Mouse (Mus musculus) embryo, embryonic 10 days (tissue): ENCODE results near the gene Pacs2.

ENCODE experiments used
- DNase-seq: peaks from one replicate; pipeline ENCODE4 v3.0.0-alpha.2; 2015; ENCODE audit warnings: low spot score

Pacs2 gene

DNA sequence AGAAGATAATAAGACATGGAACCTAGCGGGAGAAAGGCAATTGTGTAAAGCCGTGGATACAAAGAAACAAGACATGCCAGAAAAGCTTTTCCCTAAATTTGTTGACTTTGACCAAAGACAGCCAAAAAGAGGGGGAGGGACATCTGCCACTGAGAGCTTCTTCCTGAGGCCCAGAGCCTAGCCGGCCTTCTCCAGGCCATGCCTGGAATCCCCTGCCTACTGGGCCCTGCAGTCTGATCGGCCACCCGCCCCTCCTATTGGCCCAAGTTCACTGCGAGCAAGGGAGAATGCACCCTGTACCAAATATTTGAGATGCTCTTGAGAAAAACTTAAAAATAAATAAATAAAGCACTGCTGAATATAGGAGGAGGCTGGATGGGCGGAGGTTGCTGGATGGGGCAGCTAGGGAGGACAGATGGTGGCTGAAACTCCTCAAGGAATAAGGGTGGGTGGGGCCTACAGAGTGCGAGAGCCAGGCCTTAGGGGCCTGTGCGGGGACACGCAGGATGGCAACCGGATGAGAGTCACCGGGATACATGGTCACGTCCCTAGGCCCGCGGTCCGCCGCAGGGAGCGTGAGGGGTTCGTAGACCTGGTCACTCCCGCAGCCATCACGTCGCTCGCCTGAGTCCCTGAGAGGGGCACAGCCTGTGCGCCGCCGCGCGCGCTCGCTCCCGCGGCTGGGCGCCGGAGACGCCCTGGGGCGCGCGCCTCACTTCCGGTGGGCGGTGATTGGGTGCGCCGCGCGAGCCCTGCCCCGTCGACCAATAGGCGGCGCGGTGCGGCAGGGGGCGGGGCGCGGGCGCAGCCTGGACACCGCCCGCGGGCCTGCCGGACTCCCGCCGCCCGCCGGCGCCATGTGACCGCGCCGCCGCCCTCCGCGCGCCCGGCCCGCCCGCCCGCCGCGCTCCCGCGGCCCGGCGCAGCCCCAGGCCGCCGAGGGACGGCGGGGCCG lies at the start of gene Pacs2:
Gene Pacs2, plus strand, starts transcription at position 905 of the 955 bp plus-strand sequence.
- peak; percentile 94 for DNase-seq

DNA sequence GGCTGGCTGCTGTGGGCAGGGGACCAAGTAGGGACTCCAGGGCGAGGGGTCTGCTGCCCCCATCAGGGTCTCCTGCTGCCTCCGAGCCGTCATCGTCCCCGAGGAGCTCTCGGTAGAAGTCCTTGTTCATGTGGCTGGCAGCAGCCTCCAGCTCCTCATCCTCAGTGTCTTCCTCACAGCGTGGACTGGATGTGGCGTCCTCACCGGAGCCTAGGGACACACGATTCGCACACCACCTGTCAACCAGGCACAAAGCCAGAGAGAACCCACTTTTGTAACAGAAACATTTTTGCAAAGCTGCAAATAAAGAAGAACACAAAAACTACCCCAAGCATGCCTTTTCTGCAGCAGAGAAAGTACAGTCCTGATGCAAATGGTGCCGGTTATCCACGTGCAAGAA lies 48.5 kb upstream of the Pacs2 start:
- DNase-seq: no peak

DNA sequence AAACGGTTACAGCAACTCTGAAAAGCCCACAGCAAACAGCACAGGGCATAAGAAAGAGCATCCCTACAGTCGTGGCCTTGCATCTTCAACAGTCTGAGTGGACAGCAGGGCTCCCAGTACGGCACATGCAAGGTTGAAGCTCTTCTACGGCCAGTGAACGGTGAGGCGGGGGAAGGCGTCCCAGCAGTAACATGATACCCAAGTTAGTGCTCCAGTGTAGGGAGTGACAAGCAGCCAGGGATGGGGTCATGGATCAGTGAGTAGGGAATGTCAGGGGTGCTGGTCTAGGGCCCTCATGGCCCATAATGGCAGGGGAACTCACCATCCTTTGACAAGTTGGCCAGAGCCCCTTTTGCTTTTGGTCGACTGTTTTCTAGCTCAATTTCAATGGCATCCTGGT lies 45.4 kb upstream of the Pacs2 start:
- DNase-seq: no peak

DNA sequence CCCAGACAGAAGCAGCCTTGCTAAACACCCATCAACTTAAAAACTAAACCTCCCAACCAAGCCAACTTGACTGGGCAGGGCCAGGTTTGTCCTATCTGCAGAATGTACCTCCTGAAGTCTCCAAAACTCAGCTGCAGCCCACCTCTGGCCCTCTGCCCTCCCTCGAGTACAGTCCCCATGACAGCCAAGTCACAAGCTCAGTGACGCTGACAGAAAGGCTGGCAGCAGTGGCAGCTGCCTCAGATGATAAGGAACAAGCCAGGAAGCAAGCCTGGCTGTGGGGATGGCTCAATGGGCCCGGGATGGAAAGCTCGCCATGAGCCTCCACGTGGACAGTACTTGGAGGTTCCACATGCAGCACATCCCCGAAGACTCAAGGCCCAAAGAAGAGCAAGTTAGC lies 44.7 kb upstream of the Pacs2 start:
- DNase-seq: no peak

DNA sequence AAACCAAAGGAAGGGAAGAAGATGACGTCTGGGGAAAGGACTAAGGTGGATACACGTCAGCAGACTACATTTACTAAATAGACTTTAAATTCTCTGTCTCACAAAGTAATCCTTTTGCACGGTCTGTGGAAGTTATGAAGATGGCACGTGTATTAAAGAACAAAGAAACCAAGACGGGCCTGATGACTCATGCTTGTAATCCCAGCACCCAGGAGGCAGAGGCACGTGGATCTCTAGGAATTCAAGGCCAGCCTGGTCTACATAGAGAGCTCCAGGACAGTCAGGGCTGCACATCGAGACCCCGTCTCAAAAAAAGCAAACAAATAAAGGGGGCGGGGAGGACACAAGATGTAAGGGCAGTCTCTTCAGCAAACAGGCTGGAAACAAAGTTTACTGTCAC lies 39.6 kb upstream of the Pacs2 start:
- DNase-seq: no peak

DNA sequence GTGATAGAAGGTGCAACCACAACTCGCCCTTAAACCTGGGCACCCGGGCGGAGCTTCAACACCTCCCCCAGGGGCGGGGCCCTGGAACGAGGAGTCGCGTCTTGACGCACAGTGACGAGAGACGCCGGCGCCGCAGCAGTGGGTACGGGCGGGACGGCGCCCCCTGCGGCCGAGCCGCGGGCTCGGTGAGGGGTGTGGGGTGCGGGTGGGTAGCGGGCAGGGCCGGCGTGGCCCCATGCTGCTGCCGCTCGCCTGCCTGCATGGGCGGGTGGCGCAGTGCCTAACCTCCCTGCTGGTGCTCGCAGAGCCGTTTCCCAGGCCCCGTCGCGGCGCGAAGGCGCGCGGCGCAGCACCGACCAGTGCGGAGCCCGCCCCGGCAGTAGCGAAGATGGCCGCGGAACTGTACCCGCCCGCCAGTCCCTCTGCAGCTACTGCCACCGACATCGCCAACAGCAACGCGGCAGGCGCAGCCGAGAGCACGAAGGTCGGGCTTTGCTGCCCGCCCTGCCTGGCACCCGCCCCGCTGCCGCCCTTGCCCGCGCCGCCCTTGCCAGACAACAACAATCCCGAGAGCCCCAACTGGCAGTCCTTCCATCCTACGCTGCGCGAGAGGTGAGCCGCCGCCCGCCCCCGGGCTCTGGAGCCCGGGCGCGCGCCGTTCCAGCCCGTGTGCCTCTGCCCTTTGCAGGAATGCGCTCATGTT lies 37.8 kb upstream of the Pacs2 start, which contains the start of gene Btbd6:
Gene Btbd6, plus strand, starts transcription at position 112 of the 703 bp plus-strand sequence.
- DNase-seq: peak; percentile 89

DNA sequence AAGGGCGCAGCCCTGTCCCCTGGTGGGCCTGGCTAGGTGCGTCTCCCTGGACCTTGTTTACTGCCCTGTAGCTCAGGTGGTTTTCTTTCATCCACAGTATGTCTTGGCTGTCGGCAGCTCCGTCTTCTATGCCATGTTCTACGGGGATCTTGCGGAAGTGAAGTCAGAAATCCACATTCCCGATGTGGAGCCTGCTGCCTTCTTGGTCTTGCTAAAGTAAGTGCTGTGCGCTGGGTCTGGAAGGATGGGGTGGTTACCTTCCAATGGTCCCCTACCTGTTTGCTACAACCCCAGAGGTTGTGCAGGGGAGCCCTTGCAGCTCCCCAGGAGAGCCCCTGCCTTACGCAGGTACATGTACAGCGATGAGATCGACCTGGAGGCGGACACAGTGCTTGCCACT lies 37.2 kb upstream of the Pacs2 start:
- no peak for DNase-seq

DNA sequence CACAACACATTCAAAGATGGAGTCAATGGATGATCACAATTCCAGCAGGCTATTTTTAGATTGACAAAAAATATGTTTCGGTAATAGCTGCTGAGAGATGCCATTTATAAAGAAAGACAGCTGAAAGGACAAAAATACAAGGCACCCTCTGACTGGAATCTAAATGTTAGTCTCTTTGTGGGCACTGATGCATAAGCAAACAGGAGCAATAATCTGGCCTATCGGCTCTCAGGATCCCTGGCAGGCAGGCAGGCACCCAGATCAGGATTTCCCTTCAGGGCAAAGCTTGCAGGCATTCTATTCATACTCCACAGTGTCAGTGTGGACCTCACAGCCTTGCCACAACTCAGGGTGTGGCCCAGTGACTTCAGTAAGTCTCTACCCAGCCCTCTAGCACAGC lies 32.3 kb upstream of the Pacs2 start:
- no peak for DNase-seq

DNA sequence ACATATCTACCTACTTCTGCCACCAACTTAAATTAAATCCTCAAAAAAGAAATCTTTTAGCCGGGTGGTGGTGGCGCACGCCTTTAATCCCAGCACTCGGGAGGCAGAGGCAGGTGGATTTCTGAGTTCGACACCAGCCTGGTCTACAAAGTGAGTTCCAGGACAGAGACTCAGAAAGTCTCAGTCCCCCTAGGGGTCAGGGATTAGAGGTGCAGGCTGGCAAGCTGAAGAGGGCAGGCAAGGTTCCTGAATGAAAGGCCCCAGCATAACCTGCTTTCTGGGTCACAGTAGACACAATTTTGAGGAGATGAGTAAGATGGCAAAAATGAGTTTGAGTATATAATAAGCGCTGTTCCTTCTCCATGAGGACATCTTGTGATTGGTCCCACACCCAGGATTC lies 29.0 kb upstream of the Pacs2 start:
- peak; percentile 26 for DNase-seq

DNA sequence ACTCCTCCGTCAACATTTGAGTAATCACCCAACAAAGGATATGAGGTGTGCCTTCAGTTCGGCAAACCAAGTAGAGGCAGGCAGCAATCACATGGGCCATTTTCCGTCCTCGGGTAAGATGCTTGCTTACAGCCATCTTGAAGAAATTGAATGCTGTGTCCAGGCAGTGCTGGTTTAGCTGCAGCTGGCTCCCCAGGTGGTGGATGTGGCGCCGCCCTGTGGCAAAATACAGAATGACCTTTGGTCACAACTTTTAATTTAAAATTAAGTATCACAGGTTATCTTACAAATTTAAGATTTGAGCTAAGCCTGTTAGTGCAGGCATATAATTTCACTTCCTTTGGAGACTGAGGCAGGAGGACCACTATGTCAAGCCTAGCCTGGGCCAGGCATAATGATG lies 26.4 kb upstream of the Pacs2 start:
- DNase-seq: peak; percentile 41

DNA sequence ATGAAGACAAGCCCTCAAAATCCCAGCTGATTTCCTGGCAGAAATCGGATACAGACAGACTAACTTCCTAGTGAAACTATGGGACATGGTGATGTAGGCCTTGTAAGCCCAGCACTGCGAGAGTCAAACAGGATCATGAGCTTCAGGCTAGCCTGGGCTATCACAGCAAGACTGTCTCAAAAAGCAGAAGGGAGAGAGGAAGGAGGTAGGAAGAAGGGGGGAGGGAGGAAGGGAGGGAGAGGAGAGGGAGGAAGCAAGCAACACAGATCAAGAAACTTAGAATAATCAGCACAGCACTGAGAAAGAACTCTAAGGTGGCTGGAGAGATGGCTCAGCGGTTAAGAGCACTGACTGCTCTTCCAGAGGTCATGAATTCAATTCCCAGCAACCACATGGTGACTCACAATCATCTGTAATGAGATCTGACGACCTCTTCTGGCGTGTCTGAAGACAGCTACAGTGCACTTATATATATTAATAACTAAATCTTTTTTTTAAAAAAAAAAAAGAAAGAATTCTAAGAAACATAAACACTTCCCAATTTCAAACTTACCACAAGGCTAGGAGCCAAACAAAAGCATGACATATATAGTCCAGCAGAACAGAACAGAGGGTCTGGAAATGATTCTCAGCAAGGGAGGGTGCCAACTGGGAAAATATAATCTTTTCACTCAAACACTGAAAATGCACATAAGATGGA lies 23.5 kb upstream of the Pacs2 start:
- DNase-seq: no peak

DNA sequence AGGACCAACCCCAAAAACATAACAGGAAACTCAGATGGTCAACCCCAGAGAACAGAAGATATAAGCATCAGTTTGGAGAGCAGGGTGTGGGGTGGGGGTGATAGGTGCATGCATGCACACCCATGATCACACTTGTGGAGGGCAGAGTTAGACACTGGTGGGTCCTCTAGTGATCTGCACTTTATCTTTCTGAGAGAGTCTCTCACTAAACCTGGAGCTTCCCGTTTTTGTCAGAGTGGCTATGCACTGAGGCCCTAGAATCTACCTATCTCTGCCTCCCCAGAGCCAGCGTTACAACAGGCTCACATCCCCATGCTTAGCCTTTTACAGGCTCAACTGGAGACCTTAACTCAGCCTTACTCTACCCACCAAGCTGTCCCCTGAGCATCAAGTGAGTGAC lies 22.9 kb upstream of the Pacs2 start:
- DNase-seq: no peak

DNA sequence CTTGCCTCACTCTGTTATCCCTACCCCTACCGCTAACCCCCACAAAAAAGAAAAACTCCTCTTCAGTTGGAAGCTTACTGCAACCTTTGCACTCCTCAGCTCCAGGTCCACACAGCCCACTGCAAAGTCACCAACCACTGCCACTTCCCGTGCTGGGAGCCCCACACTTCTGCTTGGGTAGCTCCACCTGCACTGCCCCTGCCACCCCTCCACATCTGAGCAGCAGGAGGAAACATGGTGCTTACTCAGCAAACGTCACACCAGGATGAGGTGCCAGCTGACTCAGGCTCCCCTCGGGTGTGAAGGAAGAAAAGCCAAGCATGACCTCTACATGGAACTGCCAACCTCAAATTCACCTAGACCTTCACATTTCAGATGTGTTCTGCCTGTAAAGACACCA lies 20.2 kb upstream of the Pacs2 start:
- no peak for DNase-seq

DNA sequence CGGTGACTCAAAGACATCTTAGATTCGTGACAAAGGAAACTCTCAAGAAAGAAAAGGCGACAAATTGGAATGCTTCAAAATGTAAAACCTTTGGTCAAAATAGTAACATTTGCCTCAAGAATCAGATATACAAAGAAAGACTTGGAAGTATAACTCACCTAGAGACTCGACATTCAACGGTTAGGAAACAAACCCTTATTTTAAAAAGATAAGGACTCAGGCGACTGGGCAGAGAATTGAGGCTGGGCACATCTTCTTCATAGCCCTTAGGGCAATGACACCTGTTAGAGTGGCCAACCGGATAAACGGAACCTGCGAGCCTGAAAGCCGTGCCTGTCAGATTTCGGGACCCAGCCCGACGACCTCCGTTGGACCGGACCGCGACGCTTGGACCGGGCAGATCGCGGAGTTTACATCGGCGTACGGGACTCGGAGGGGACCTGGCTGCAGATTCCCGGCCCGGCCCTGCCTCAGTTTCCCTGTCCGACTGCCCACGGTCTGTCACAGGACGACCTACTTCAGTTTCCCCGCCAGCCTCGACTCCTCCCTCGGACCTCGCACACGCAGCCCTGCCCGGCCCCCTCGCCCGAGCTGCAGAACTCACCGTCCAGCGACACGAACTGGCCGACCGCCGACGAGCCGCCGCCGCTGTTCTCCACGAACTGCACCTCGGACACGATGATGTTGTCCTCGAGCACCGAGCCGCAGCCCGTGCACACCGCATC lies 14.6 kb upstream of the Pacs2 start:
- DNase-seq: peak; percentile 65

DNA sequence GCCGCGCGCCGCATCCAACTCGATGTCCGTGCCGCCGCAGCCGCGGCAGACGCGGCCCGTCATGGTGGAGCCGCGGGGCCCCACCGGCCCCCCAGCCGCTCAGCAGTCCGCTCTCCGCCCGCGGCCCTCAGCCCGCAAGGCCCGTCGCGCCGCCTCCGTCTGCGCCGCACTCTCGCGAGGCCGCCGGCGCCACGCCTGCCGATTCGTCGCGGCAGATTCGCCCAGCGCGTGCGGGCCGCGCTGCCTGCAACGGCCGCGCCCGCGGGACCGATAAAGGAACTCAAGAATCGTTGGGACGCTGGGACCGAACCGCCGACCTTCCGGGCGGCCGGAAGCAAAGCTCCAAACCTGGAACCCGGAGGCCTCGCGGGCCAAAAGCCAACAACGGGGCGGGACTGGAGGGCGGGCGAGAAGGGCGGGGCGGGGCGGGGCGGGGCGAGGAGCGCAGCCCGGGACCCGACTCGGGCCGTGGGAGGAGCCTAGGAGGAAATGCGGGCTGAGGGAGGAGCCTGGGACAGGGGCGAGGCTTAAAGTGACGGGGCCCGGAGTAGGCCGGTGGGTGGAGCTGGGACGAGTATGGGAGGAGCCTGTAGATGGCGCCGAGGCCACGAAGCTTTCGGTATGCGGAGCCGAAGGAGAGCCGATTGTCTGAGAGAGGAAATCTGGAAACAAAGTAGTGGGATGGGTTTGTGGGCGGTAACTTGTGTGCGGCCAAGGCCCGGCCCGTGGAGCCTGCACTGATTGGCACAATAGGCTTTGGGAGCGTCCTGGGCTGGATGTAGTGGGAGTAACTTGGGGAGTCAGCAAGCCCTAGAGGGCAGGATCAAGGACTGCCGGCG lies 13.8 kb upstream of the Pacs2 start, which contains the start of gene Brf1:
Gene Brf1, minus strand, starts transcription at position 411 of the 839 bp plus-strand sequence.
- DNase-seq: peak; percentile 98

DNA sequence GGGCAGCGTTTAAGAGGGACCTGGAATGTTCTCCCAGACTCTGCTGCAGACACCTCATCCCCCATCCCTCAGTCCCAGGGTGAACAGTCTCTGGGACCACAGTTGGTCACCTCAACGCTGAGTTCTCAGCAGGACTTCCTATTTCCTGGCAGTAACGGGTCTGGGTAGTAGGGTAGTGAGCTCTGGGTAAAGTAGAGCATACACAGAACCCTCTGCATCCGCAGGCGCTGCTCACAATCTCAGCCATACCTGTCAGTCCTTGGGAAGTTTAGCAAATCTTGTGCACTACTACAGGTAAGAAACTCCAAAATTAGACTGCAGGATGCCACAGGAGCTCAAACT lies 13.2 kb upstream of the Pacs2 start:
- DNase-seq: no peak

DNA sequence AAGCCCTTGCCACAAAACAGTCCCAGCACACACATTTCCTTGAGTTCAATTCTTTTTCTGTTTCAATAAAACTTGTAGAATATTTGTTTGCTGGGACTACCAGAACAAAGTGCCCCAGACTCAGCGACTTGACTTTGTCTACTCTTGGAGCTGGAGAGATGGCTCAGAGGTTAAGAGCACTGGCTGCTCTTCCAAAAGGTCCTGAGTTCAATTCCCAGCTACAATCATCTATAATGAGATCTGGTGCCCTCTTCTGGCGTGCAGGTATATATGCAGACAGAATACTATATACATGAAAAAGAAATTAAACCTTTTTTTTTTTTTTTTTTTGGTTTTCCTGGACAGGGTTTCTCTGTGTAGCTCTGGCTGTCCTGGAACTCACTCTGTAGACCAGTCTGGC lies 11.6 kb upstream of the Pacs2 start:
- DNase-seq: no peak

DNA sequence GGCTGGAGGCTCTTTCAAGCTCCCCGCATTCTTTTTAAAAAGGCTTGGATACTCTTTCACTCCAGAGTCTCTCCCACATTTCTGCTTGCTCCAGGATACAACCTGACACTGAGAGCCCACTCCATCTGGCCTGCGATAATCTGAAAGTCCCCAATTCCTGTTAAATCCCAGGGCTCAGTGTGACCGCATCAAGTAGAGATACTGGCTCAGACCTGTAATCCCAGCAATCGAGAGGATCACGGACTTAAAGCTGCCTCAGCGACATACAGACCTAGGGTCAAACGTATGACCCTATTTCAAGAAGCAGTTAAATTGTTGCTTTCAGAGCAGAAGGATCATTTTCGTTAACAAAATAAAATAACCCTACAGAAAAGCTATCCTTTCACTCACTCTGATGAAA lies 10.3 kb upstream of the Pacs2 start:
- DNase-seq: no peak

DNA sequence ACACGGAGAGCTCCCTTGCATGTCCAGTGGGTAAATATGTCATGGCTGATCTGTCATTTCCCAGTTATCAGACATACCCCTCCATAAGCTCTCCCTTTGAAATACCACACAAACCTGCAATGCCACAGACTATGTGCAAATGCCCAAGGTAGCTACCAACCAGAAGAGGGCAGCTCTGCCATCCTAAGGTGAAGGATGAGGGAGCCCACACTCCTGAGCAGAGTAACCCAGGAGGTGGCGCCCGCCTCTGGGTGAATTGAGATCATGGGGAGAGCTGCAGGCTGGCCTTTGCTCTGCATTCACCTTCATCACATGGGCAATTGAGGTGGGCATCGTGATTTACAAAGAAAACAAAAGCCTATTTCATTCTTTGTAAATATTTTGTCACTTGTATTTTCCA lies 9.3 kb upstream of the Pacs2 start:
- DNase-seq: no peak

DNA sequence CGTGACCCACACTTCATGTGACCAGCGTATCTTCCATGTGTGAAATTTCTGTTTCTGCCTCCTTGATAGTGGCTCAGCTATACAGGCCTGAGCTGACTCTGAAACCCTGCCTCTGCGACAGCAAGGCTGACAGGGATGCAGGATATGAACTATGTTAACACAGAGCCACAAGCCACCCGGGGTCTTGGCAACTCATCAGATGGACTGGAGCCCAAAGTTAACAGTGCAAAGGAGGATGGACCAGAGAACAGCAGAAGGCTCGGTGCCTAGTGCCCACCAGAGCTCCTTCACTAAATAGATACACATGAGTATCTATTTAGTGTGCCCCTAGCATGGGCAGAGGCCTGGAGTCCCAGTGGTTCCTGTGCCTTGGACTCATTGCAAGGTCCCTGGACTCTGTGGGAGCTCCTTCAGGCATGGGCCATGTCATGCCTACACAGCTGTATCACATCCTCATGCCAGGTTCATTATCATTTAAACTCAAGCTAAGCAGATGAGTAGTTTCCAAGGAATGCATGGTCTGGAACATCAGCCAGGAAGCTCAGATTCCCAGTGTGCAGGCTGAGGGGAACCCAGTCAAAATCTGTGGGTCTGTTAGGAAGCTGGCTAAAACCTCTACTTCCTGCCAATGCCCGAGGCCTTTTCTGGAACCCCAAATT lies 2.5 kb upstream of the Pacs2 start:
- DNase-seq: no peak

DNA sequence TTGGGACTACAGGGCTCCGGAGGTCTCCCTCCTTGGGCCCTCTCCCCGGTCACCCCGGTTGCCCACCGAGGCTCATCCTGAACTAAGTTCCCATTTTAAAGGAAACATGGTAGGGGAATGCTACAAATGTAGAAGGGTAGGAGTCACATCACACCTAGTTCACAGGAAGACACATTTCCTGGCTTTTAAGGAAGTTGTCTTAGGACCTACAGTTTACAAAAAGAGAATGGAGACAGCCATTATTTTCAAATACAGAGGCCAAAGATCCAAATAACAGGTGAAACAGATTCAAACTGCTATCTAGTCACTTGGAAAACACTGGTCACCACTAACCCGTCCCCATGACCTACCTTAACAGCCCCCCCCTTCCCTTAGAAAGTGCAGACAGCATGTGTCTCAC lies 1.9 kb upstream of the Pacs2 start:
- DNase-seq: no peak
